Mouse (Mus musculus) small intestine, adult 2 months (tissue): ENCODE measurements around the gene Ccdc60.

Source experiments
- CTCF ChIP-seq: fragments of 200-500 bp; IDR thresholded peaks from 2 replicates; pipeline ENCODE4 v1.5.1; 2012; ENCODE audit warnings: low read depth, mild to moderate bottlenecking, control low read depth, inconsistent platforms, low read length, moderate library complexity, mixed read lengths; ENCODE audit not compliant: insufficient replicate concordance, insufficient read length; ENCODE audit errors: extremely low read depth
- POLR2A ChIP-seq: fragments of 200-500 bp; IDR thresholded peaks from 2 replicates; pipeline ENCODE4 v1.6.1; 2012; ENCODE audit warnings: low read depth, mild to moderate bottlenecking, control low read depth, inconsistent platforms, low read length, moderate library complexity

DNA sequence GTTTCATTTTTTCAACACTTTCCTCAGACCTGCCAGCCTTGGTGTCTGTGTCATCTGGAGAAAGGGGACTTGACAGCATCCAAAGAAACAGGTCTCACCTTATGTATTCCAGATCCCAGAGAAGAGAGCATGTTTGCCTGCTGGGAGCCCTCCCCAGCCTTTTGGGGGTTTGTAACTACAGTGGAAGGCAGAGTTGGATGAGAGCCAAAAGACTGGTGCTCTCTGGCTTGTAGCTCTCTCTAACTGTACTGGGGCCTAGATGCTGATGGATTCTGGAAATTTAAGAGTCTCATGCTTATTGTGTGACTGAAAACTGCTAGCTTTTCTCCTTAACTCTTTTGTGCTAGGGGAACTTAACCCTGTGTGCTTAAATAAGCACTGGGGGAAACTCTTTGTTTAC, 47.4 kb upstream of the Ccdc60 start:
- TF ChIP-seq CTCF (no peak), POLR2A (no peak)
